Mouse (Mus musculus): Measurements from ENCODE around the gene Tex261. TPM values are rescaled to one million over a fixed set of nuclear protein-coding genes. Genes with fewer than 3 reads are reported as not detected.
A peak's percentile ranks its signal among the peaks of the same experiment; 100 is the strongest.

Gene Tex261
- polyA plus RNA-seq (2012; rRNA removed), result 95.3 and 97.0 TPM in 2 replicates

GRCm38 (mm10) chr6:83775638-83776293, at the start of gene Tex261:
Tex261 (minus strand) TSS chr6:83775813.
- peaks cover 6% of the 10 kb centered on the region for H3K4me1 ChIP-seq (ENCODE audit: control insufficient read depth, insufficient read depth, low read length)
- H3K27me3 ChIP-seq (ENCODE audit: control insufficient read depth, insufficient read depth, low read length), result no peaks in the 10 kb centered on the region
- peaks cover 1% of the 10 kb centered on the region for H3K36me3 ChIP-seq (ENCODE audit: control insufficient read depth, insufficient read depth, low read length)
- H3K4me3 ChIP-seq (ENCODE audit: control insufficient read depth, low read depth, low read length), result peak within 1 kb of the TSS; percentile 90
- H3K27ac ChIP-seq (ENCODE audit: control insufficient read depth, insufficient read depth, low read depth, low read length), result peak within 1 kb of the TSS; percentile 59
- TF ChIP-seq CTCF (IDR thresholded peaks at IDR 0.05; ENCODE audit: control insufficient read depth, insufficient read depth, insufficient replicate concordance, low read depth, low read length) (peak; percentile 58; the same call in 1 of the 2 replicates), POLR2A (IDR thresholded peaks at IDR 0.05; ENCODE audit: control insufficient read depth, low read depth, low read length) (peak; percentile 53; the same call in 1 of the 2 replicates)

- Histone ChIP-seq H3K27ac (ENCODE audit: control insufficient read depth, insufficient read depth, low read depth, low read length) (no peak overlapping the region), H3K4me3 (ENCODE audit: control insufficient read depth, low read depth, low read length) (no peak overlapping the region), H3K36me3 (ENCODE audit: control insufficient read depth, insufficient read depth, low read length) (no peaks in the 10 kb centered on the region), H3K4me1 (ENCODE audit: control insufficient read depth, insufficient read depth, low read length) (no peaks in the 10 kb centered on the region), H3K27me3 (ENCODE audit: control insufficient read depth, insufficient read depth, low read length) (no peaks in the 10 kb centered on the region)
- TF ChIP-seq CTCF (IDR thresholded peaks at IDR 0.05; ENCODE audit: control insufficient read depth, insufficient read depth, insufficient replicate concordance, low read depth, low read length), result no peak
- no peak for TF ChIP-seq POLR2A (IDR thresholded peaks at IDR 0.05; ENCODE audit: control insufficient read depth, low read depth, low read length)
Observed at GRCm38 (mm10) chr6:83821856-83822255, 46.2 kb upstream of the Tex261 start.

GRCm38 (mm10) chr6:83820727-83821515, 45.3 kb upstream of the Tex261 start:
- Histone ChIP-seq H3K27ac (ENCODE audit: control insufficient read depth, insufficient read depth, low read depth, low read length) (no peak overlapping the region), H3K4me1 (ENCODE audit: control insufficient read depth, insufficient read depth, low read length) (no peaks in the 10 kb centered on the region), H3K27me3 (ENCODE audit: control insufficient read depth, insufficient read depth, low read length) (no peaks in the 10 kb centered on the region), H3K4me3 (ENCODE audit: control insufficient read depth, low read depth, low read length) (no peak overlapping the region; the same call in 1 of the 2 replicates), H3K36me3 (ENCODE audit: control insufficient read depth, insufficient read depth, low read length) (no peaks in the 10 kb centered on the region)
- TF ChIP-seq CTCF (IDR thresholded peaks at IDR 0.05; ENCODE audit: control insufficient read depth, insufficient read depth, insufficient replicate concordance, low read depth, low read length), result no peak
- no peak for TF ChIP-seq POLR2A (IDR thresholded peaks at IDR 0.05; ENCODE audit: control insufficient read depth, low read depth, low read length)

GRCm38 (mm10) chr6:83818996-83819395, 43.4 kb upstream of the Tex261 start:
- Histone ChIP-seq H3K36me3 (ENCODE audit: control insufficient read depth, insufficient read depth, low read length) (no peaks in the 10 kb centered on the region), H3K27me3 (ENCODE audit: control insufficient read depth, insufficient read depth, low read length) (no peaks in the 10 kb centered on the region), H3K27ac (ENCODE audit: control insufficient read depth, insufficient read depth, low read depth, low read length) (no peak overlapping the region)

GRCm38 (mm10) chr6:83815801-83816200, 40.2 kb upstream of the Tex261 start:
- no peak for TF ChIP-seq CTCF (IDR thresholded peaks at IDR 0.05; ENCODE audit: control insufficient read depth, insufficient read depth, insufficient replicate concordance, low read depth, low read length)
- no peak for TF ChIP-seq POLR2A (IDR thresholded peaks at IDR 0.05; ENCODE audit: control insufficient read depth, low read depth, low read length)
- no peaks in the 10 kb centered on the region for H3K27me3 ChIP-seq (ENCODE audit: control insufficient read depth, insufficient read depth, low read length)
- H3K36me3 ChIP-seq (ENCODE audit: control insufficient read depth, insufficient read depth, low read length), result no peaks in the 10 kb centered on the region
- no peak overlapping the region for H3K4me3 ChIP-seq (ENCODE audit: control insufficient read depth, low read depth, low read length)
- H3K27ac ChIP-seq (ENCODE audit: control insufficient read depth, insufficient read depth, low read depth, low read length), result no peak overlapping the region
- no peaks in the 10 kb centered on the region for H3K4me1 ChIP-seq (ENCODE audit: control insufficient read depth, insufficient read depth, low read length)

More at GRCm38 (mm10) chr6:83818996-83819395, 43.4 kb upstream of the Tex261 start:
- TF ChIP-seq POLR2A (IDR thresholded peaks at IDR 0.05; ENCODE audit: control insufficient read depth, low read depth, low read length) (no peak), CTCF (IDR thresholded peaks at IDR 0.05; ENCODE audit: control insufficient read depth, insufficient read depth, insufficient replicate concordance, low read depth, low read length) (no peak)
- no peak overlapping the region; the same call in 1 of the 2 replicates for H3K4me3 ChIP-seq (ENCODE audit: control insufficient read depth, low read depth, low read length)
- no peaks in the 10 kb centered on the region for H3K4me1 ChIP-seq (ENCODE audit: control insufficient read depth, insufficient read depth, low read length)

GRCm38 (mm10) chr6:83802846-83803245, 27.2 kb upstream of the Tex261 start:
- Histone ChIP-seq H3K27ac (ENCODE audit: control insufficient read depth, insufficient read depth, low read depth, low read length) (no peak overlapping the region), H3K27me3 (ENCODE audit: control insufficient read depth, insufficient read depth, low read length) (no peaks in the 10 kb centered on the region), H3K4me1 (ENCODE audit: control insufficient read depth, insufficient read depth, low read length) (no peaks in the 10 kb centered on the region), H3K4me3 (ENCODE audit: control insufficient read depth, low read depth, low read length) (no peak overlapping the region), H3K36me3 (ENCODE audit: control insufficient read depth, insufficient read depth, low read length) (0 out of 2 replicates have a peak, but pooled peaks cover 1% of the 10 kb centered on the region)
- TF ChIP-seq CTCF (IDR thresholded peaks at IDR 0.05; ENCODE audit: control insufficient read depth, insufficient read depth, insufficient replicate concordance, low read depth, low read length) (no peak), POLR2A (IDR thresholded peaks at IDR 0.05; ENCODE audit: control insufficient read depth, low read depth, low read length) (no peak)

- peaks cover 1% of the 10 kb centered on the region; the same call in 1 of the 2 replicates for H3K36me3 ChIP-seq (ENCODE audit: control insufficient read depth, insufficient read depth, low read length)
- no peak overlapping the region for H3K4me3 ChIP-seq (ENCODE audit: control insufficient read depth, low read depth, low read length)
- H3K4me1 ChIP-seq (ENCODE audit: control insufficient read depth, insufficient read depth, low read length), result no peaks in the 10 kb centered on the region
- H3K27ac ChIP-seq (ENCODE audit: control insufficient read depth, insufficient read depth, low read depth, low read length), result no peak overlapping the region
- no peaks in the 10 kb centered on the region for H3K27me3 ChIP-seq (ENCODE audit: control insufficient read depth, insufficient read depth, low read length)
- no peak for TF ChIP-seq POLR2A (IDR thresholded peaks at IDR 0.05; ENCODE audit: control insufficient read depth, low read depth, low read length)
- TF ChIP-seq CTCF (IDR thresholded peaks at IDR 0.05; ENCODE audit: control insufficient read depth, insufficient read depth, insufficient replicate concordance, low read depth, low read length), result no peak
Observed at GRCm38 (mm10) chr6:83802033-83802432, 26.4 kb upstream of the Tex261 start.

Data from testis, adult 2 months (tissue).